Mouse (Mus musculus) erythroblast, embryonic 14.5 days (primary cell): Measurements from ENCODE around the gene Ptpn14. TPM values are rescaled to one million over a fixed set of nuclear protein-coding genes. Genes with fewer than 3 reads are reported as not detected.

Experiments used
- H3K27me3 ChIP-seq: 2 replicates; pipeline ENCODE4 v1.6.1; 2012; ENCODE audit warnings: inconsistent platforms; ENCODE audit not compliant: control insufficient read depth
- H3K36me3 ChIP-seq: 2 replicates; pipeline ENCODE4 v1.6.1; 2012; ENCODE audit warnings: mild to moderate bottlenecking, inconsistent platforms; ENCODE audit not compliant: control insufficient read depth
- H3K4me1 ChIP-seq: 2 replicates; pipeline ENCODE4 v1.6.1; 2012; ENCODE audit warnings: inconsistent platforms; ENCODE audit not compliant: control insufficient read depth
- H3K4me3 ChIP-seq: replicated peaks from 2 replicates; pipeline ENCODE3; 2012; ENCODE audit warnings: moderate library complexity, mild to moderate bottlenecking, inconsistent platforms
- H3K9me3 ChIP-seq: 2 replicates; pipeline ENCODE4 v1.6.1; 2012; ENCODE audit warnings: low read length, inconsistent platforms, mixed read lengths; ENCODE audit not compliant: control insufficient read depth
- GATA1 ChIP-seq: IDR thresholded peaks from 2 replicates; pipeline ENCODE4 v1.6.1; 2012; ENCODE audit warnings: low read length, inconsistent platforms, mixed read lengths
- TAL1 ChIP-seq: IDR thresholded peaks from 3 replicates; pipeline ENCODE4 v1.6.1; 2012; ENCODE audit warnings: low read length, inconsistent platforms, mixed read lengths
- polyA plus RNA-seq: library from polyadenylated mRNA; stranded (reverse); fragments of >175 nt; gene quantifications from 2 replicates; pipeline ENCODE4 v1.2.3, GENCODE M21; 2012

Gene Ptpn14
- polyA plus RNA-seq, 1 experiment = not detected

DNA sequence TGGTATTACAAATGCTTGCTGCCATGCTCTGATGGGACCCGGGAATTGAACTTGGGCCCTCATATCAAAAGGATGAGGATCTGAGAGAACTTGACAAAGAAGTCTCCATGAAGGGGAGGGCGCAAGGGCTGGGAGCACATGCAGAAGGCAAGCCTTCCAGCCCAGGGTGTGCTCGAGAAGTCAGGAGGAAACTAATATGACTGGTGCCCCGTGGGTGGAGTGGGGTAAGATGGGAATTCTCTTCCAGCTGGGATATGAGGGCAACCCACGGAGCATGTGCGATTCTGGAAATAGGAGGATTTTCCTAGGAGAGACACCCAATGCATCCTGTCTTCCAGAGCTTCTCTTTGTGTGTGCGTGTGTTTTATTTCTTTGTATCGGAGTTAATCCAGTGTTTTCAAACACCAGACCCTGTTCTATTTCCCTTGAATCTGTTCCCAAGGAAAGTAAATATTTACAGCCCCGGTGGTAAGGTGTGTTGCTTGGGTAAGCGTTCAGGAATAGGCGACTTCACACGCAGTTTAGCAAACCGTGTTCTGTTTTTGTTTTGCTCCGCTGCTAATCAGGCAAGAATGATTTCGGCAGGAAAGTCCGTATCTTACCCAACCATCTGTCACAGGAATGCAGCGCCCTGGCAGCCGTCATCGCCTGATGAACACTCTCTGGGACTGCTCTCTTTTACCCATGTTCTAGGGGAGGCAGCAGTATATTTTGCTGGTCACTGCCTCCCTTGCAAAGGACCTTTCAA is 28.4 kb downstream of the Ptpn14 start:
- peak overlapping the region; percentile 54 for H3K4me3 ChIP-seq
- no peaks in the 10 kb centered on the region for H3K36me3 ChIP-seq
- H3K9me3 ChIP-seq = no peaks in the 10 kb centered on the region
- H3K4me1 ChIP-seq = peaks cover 68% of the 10 kb centered on the region
- H3K27me3 ChIP-seq = no peaks in the 10 kb centered on the region
- TF ChIP-seq TAL1 = peak; percentile 93
- TF ChIP-seq GATA1 = peak; percentile 96

DNA sequence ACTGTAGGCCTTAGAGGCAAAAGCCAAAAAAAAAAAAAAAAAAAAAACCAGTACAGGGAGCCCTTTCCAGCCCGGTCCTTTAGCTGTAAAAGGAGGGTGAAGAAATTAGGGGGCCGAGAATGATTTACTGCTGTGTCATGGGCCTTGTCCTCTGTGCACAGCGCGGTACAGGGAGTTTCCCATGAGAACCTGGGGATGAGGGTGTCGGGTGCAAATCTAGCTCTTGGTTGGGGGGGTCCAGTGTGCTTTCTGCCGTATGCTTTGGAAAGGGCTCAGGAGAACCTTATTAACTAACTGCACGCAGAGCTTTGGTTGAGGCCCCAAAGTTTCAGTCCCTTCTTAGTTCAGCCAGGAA is 29.0 kb downstream of the Ptpn14 start:
- Histone ChIP-seq H3K36me3 (no peaks in the 10 kb centered on the region), H3K9me3 (no peaks in the 10 kb centered on the region), H3K4me1 (peaks cover 68% of the 10 kb centered on the region), H3K27me3 (no peaks in the 10 kb centered on the region), H3K4me3 (peak overlapping the region; percentile 54)
- no peak for TF ChIP-seq TAL1
- TF ChIP-seq GATA1 = no peak

DNA sequence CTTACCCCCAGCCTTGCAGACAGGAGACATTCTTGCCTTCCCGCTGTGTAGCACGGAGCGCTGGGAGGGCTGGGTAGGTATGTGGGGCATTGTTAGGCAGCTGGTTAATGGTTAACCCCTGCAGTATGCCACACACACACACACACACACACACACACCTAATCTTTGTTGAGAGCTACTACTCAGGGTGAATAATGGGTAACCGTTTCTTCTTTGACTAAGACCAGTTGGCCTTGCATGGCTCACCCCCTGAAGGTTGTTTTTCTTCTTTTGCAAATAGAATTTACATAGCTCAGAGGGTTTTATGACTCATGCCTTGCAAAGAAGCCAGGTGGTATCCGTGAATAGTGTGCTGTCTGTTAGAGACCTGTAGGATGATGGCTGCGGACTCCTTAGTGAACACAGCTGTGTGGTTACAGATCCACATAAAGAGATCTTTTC is 33.5 kb downstream of the Ptpn14 start:
- H3K4me3 ChIP-seq = no peak overlapping the region
- H3K9me3 ChIP-seq = no peaks in the 10 kb centered on the region
- H3K36me3 ChIP-seq = no peaks in the 10 kb centered on the region
- peaks cover 33% of the 10 kb centered on the region for H3K4me1 ChIP-seq
- TF ChIP-seq GATA1 = no peak
- no peak for TF ChIP-seq TAL1
- no peaks in the 10 kb centered on the region for H3K27me3 ChIP-seq

DNA sequence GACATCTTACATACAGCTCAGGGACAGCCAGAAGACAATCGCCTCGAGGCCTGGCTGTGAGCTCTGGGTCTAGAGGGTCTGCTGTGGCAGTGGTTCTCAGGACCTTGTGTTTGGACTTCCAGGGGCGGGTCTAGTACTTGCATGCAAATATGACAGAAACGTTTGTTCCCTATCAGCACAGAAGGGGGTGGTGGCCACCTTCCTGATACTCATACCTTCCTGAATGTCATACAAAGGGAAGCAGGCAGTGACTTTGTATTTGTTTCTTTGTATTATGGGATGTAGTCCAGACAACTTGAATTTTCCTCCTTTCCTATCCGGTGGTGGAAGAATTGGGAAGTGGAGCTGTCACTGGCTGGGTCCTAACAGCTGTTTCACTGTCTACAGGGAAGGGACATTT is 36.2 kb downstream of the Ptpn14 start:
- TF ChIP-seq TAL1 (no peak), GATA1 (no peak)
- no peak overlapping the region for H3K4me3 ChIP-seq
- H3K9me3 ChIP-seq = no peaks in the 10 kb centered on the region
- no peaks in the 10 kb centered on the region for H3K36me3 ChIP-seq
- no peaks in the 10 kb centered on the region for H3K27me3 ChIP-seq
- H3K4me1 ChIP-seq = peaks cover 14% of the 10 kb centered on the region

DNA sequence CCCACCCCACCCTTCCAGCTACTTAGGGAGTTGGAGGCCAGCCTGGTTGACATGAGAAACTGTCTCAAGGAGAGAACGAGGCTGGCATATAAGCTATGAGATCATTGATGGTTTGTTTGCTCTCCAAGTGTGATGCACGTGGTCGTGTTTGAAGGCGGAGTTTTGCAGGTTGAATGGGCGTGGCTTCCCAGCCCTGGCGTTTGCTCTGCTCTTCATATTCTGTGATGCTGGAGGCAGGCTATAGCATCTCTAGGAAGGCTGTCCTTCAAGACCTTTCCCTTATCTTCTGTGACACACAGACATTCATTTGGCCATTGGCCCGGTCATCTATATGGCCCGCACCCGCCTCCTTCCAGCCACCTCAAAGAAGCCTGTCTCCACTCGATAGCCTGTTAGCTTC is 39.1 kb downstream of the Ptpn14 start:
- no peaks in the 10 kb centered on the region for H3K27me3 ChIP-seq
- H3K4me3 ChIP-seq = no peak overlapping the region
- H3K36me3 ChIP-seq = no peaks in the 10 kb centered on the region
- H3K9me3 ChIP-seq = no peaks in the 10 kb centered on the region
- H3K4me1 ChIP-seq = peaks cover 12% of the 10 kb centered on the region
- no peak for TF ChIP-seq TAL1
- TF ChIP-seq GATA1 = no peak

DNA sequence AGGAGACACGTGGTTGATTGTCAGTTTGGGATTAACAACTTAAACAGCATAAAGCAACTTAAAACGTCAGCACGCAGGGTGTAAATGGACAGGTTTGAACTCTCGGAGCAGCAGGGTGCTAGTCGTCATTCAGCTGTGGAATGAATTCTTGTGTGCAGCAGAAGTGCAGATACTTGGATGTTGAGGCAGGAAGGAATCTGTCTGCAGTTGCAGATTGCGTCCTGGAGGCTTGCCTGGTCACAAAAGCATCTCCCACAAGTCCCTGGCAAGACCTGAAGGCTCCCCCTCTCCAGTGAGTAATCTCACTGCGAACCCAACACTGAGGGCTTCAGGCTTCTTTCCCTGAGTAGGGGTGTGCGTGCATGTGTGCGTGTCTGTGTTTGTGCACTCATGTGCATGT is 39.8 kb downstream of the Ptpn14 start:
- Histone ChIP-seq H3K4me3 (no peak overlapping the region), H3K36me3 (no peaks in the 10 kb centered on the region), H3K9me3 (no peaks in the 10 kb centered on the region), H3K4me1 (peaks cover 12% of the 10 kb centered on the region), H3K27me3 (no peaks in the 10 kb centered on the region)
- TF ChIP-seq GATA1 (no peak), TAL1 (no peak)

DNA sequence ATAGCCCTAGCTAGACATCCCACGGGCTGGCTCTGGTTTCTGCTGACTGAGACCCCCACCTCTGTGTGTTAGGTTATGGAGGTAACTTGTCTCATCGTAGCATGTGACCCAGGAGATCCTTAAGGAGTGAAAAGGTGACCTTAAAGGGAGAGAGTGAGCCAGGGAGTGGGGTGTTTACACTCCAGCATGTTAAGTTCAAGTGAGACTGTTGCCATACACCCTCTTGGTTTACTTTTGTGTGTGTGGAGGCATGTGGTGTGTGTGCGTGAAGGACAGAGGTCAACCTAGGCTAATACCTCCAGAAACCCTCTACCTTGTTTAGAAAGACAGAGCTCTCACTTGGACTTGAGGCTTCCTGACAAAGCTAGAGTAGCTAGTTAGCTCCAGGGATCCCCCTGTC is 42.4 kb downstream of the Ptpn14 start:
- H3K4me1 ChIP-seq = peaks cover 10% of the 10 kb centered on the region

DNA sequence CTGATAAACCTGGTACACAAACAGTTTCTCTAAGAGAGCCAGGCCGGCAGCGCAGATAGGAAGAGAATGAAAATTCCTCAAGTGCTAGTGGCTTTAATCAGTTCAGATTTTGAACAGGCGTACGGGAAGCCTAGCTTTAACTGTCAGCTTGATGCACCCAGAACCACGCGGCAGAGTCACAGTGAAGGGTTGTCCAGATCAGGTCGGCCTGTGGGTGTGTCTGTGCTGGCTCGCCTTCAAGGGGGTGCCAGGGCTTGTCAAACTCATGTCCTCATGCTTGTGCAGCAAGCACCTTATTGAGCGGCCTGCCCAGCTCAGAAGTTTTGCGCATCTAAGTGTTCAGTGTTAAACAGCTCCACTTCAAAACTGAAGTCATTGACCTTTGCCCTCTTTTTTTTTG is 44.6 kb downstream of the Ptpn14 start:
- Histone ChIP-seq H3K9me3 (no peaks in the 10 kb centered on the region), H3K36me3 (no peaks in the 10 kb centered on the region), H3K4me3 (no peak overlapping the region), H3K4me1 (peaks cover 5% of the 10 kb centered on the region), H3K27me3 (no peaks in the 10 kb centered on the region)
- TF ChIP-seq TAL1 = no peak
- no peak for TF ChIP-seq GATA1

More for the DNA sequence above, 42.4 kb downstream of the Ptpn14 start:
- no peaks in the 10 kb centered on the region for H3K36me3 ChIP-seq
- H3K4me3 ChIP-seq = no peak overlapping the region
- no peaks in the 10 kb centered on the region for H3K27me3 ChIP-seq
- H3K9me3 ChIP-seq = no peaks in the 10 kb centered on the region
- no peak for TF ChIP-seq GATA1
- no peak for TF ChIP-seq TAL1

DNA sequence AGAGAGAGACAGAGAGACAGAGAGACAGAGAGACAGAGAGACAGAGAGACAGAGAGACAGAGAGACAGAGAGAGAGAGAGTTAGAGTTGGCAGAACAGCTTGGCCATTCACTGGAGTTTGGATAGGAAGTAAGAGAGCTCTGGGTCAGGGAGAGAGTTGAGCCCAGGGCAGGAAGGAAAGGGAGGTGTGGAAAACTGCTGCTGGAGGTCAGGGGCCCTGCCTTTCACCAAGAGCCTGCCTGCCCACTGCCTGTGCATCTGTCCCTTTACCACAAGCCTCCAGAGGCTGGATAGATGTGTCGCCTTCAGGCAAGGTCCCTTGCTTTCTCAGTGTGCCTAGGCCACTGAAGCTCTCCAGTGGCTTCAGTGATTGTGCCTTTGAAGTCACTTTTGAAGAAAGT is 46.7 kb downstream of the Ptpn14 start:
- H3K4me3 ChIP-seq = no peak overlapping the region
- H3K27me3 ChIP-seq = no peaks in the 10 kb centered on the region
- TF ChIP-seq GATA1 = no peak
- no peak for TF ChIP-seq TAL1
- peaks cover 18% of the 10 kb centered on the region for H3K4me1 ChIP-seq
- no peaks in the 10 kb centered on the region for H3K36me3 ChIP-seq
- no peaks in the 10 kb centered on the region for H3K9me3 ChIP-seq

DNA sequence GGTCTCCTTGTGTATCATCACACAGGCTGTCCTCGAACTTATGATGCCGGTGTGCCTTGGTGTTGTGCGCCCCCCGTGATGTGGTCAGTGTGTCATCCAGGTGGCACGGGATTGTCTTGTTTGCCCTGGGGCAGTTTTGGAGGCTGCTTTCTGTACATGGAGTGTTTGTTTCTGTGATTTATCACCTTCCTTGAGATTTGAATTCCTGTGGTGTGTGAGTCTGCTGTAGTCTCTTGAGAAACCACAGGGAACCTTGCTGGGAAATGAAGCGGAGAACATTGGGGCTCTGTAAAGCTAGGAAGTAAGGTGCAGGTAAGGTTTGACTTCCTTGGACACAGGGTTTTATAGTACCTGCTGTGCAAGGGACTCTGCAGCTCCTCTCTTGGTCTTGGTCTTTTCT is 49.1 kb downstream of the Ptpn14 start:
- H3K27me3 ChIP-seq = no peaks in the 10 kb centered on the region
- H3K36me3 ChIP-seq = no peaks in the 10 kb centered on the region
- no peak overlapping the region for H3K4me3 ChIP-seq
- TF ChIP-seq TAL1 (no peak), GATA1 (no peak)
- H3K4me1 ChIP-seq = peaks cover 20% of the 10 kb centered on the region
- H3K9me3 ChIP-seq = no peaks in the 10 kb centered on the region
